Mouse (Mus musculus) intestine, embryonic 15.5 days (tissue): Measurements from ENCODE around the gene Tti1. TPM values are rescaled to one million over a fixed set of nuclear protein-coding genes. Genes with fewer than 3 reads are reported as not detected.
A peak's percentile ranks its signal among the peaks of the same experiment; 100 is the strongest.

Experiments
- ATAC-seq: fragments of 200-750 bp; cut with Nextera tagmentation; 2 replicates; pipeline ENCODE4 v1.8.0; 2017; ENCODE audit warnings: moderate TSS enrichment, moderate library complexity
- H3K27ac ChIP-seq: fragments of 300-500 bp; sonication (generic); 2 replicates; pipeline ENCODE4 v1.5.1; 2015; ENCODE audit warnings: mild to moderate bottlenecking, inconsistent platforms
- H3K27me3 ChIP-seq: fragments of 300-500 bp; sonication (generic); replicated peaks from 2 replicates; pipeline ENCODE4 v1.6.1; 2015; ENCODE audit warnings: inconsistent platforms
- H3K36me3 ChIP-seq: fragments of 300-500 bp; sonication (generic); 2 replicates; pipeline ENCODE4 v1.6.1; 2015; ENCODE audit warnings: inconsistent platforms
- H3K4me1 ChIP-seq: fragments of 300-500 bp; sonication (generic); replicated peaks from 2 replicates; pipeline ENCODE4 v1.6.1; 2015; ENCODE audit warnings: inconsistent platforms
- H3K4me2 ChIP-seq: fragments of 300-500 bp; sonication (generic); replicated peaks from 2 replicates; pipeline ENCODE4 v1.6.1; 2015; ENCODE audit warnings: mild to moderate bottlenecking, inconsistent platforms
- H3K4me3 ChIP-seq: fragments of 300-500 bp; sonication (generic); replicated peaks from 2 replicates; pipeline ENCODE4 v1.5.1; 2015; ENCODE audit warnings: inconsistent platforms
- H3K9ac ChIP-seq: fragments of 300-500 bp; sonication (generic); 2 replicates; pipeline ENCODE4 v1.6.1; 2015; ENCODE audit warnings: inconsistent platforms
- H3K9me3 ChIP-seq: fragments of 300-500 bp; sonication (generic); 2 replicates; pipeline ENCODE4 v1.6.1; 2016; ENCODE audit warnings: inconsistent platforms
- WGBS: fragments of 180-500 bp; shearing (Covaris S2); methylation state at CpG from one replicate; pipeline ENCODE4 v1.1.7; 2015; 5-methylcytosine and 5-hydroxymethylcytosine counted together
- polyA plus RNA-seq: library from polyadenylated mRNA; unstranded; fragments of >200 nt; fragmentation: Nextera tagmentation; extraction: Ambion mirVana; gene quantifications from 2 replicates; pipeline ENCODE4 v1.2.1, GENCODE M21; 2015

Gene Tti1
- polyA plus RNA-seq, 1 experiment from 2014 or later, result 20.8 TPM

DNA sequence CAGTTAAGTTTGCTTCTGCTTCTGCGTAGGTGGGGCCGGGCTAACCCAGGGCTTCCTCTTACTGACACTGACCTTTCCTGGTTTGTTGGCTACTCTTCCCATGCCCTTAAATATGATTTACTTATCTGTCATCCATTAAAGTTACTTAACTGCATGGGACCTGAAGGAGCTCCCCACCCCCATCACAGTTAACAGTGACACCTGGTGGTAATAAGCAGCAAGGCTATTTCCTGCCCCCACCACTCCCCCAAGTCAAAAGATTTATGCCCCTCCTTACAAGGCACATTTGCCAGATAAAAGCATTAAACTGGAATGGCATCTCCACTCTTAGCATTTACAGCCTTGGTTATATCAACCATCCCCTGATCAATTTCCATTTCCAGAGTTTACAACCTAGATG, 38.3 kb downstream of the Tti1 start:
- Histone ChIP-seq H3K4me1 (peaks cover 13% of the 10 kb centered on the region), H3K9me3 (no peaks in the 10 kb centered on the region), H3K9ac (no peak overlapping the region), H3K4me2 (no peak overlapping the region), H3K27ac (no peak overlapping the region), H3K4me3 (no peak overlapping the region), H3K27me3 (no peaks in the 10 kb centered on the region), H3K36me3 (peaks cover 10% of the 10 kb centered on the region; the same call in 1 of the 2 replicates)
- ATAC-seq, result no peak
- WGBS, result 67% methylated on average over 2 of the region's 2 CpGs

DNA sequence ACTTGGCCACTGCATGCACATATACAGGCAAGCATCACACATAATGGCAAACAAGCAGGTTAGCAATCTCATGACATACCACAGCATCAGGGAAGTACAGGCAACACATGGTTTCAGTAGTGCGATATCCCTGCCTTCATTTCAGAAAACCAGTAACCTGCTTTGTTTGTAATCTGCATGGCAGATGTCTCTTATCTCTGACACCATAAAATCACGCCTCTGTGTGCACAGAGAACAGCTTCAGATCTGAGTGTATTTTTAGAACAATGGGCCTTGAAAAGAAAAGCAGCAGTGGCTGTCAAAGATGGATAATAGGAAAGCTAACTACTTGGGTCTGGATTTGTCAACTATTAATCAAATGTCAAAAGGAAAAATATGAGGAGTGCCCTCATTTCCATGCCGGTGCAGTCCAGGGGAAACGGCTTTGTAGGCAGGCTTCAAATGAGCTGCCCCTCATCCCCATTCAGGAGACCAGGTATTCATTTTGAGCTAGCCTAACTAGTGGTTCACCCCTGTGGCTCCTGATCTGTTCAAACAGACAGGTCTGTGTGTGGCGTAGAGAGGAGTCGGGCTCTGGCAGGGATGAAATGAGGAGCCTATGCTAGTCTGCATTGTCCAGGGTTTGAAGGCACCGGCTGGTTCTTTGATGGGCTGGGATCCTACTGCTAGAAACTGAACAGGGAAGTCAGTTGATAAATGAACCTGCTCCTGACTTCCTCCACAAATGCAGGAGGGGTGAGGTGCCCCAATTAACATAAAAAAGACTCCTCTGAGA, 39.6 kb downstream of the Tti1 start:
- 56% methylated on average over 7 of the region's 7 CpGs for WGBS
- H3K4me3 ChIP-seq, result no peak overlapping the region
- H3K27me3 ChIP-seq, result no peaks in the 10 kb centered on the region
- ATAC-seq, result peak; percentile 67
- 0 out of 2 replicates have a peak, but pooled peaks cover 3% of the 10 kb centered on the region for H3K36me3 ChIP-seq
- no peak overlapping the region for H3K4me2 ChIP-seq
- H3K27ac ChIP-seq, result no peak overlapping the region
- H3K9me3 ChIP-seq, result no peaks in the 10 kb centered on the region
- no peak overlapping the region for H3K9ac ChIP-seq
- H3K4me1 ChIP-seq, result peaks cover 13% of the 10 kb centered on the region

DNA sequence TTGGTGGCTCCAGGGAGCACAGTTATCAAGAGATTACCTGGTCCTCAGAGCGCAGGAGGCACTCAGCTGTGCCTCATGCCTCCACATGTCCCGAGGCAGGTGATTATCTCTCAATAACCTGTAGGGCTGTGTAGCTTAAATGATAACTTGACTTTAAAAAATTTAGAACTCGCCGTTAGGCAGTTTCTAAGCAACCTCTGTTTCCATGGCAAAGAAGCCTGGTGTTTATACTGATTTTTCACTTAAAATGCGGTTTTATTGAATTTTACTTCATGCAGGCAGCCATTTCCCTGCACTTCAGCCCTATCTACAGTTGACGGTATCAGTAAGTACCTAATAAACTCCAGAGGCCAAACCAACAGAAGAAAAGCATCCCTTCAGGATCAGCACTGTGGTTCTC, 42.0 kb downstream of the Tti1 start:
- no peak for ATAC-seq
- WGBS, result 87% methylated on average over 6 of the region's 6 CpGs
- no peak overlapping the region for H3K4me3 ChIP-seq
- H3K27ac ChIP-seq, result no peak overlapping the region
- H3K9me3 ChIP-seq, result no peaks in the 10 kb centered on the region
- H3K36me3 ChIP-seq, result 0 out of 2 replicates have a peak, but pooled peaks cover 3% of the 10 kb centered on the region
- no peak overlapping the region for H3K4me2 ChIP-seq
- no peaks in the 10 kb centered on the region for H3K27me3 ChIP-seq
- peaks cover 13% of the 10 kb centered on the region for H3K4me1 ChIP-seq
- no peak overlapping the region for H3K9ac ChIP-seq

DNA sequence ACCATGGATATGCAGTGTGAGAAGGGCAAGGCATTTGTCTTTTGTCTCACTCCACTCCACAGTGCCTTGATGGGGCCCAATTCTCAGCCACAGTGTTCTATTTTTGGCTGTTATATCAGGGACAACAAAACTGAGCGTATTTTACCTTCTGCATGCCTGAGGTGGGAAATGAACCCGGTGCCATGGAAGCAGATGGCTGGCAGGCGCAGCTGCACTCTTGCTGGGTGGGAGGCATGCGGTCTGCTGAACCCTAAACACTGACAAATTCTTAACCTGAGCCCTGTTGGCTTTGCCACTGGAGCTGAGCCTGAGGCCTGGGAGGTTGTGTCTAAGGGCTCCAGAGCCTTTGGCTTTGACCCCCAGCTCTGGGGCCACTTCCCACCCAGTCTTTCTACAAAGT, 42.6 kb downstream of the Tti1 start:
- H3K36me3 ChIP-seq, result 0 out of 2 replicates have a peak, but pooled peaks cover 3% of the 10 kb centered on the region
- H3K4me3 ChIP-seq, result no peak overlapping the region
- no peaks in the 10 kb centered on the region for H3K9me3 ChIP-seq
- no peaks in the 10 kb centered on the region for H3K27me3 ChIP-seq
- ATAC-seq, result no peak
- no peak overlapping the region for H3K27ac ChIP-seq
- peaks cover 13% of the 10 kb centered on the region for H3K4me1 ChIP-seq
- no peak overlapping the region for H3K9ac ChIP-seq
- H3K4me2 ChIP-seq, result no peak overlapping the region
- 89% methylated on average over 4 of the region's 4 CpGs for WGBS

DNA sequence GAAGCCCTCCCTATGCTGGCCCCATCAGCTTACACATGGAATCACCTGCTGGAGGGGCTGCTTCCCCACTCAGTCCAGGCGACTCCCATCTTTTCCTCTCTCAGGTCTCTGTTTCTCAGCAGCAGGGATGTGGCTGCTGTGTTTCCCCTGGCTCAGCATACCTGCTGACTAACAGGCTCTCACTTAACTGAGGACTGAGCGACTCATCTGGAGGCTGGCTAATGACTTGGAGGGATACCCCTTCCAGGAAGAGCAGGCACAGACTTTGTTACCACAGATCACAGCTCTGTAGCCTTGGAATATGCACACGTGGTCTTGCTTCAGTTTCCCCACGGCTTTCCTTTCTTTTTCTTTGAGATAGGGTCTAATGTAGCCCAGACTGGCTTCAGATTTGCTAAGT, 45.0 kb downstream of the Tti1 start:
- no peak overlapping the region for H3K9ac ChIP-seq
- no peak overlapping the region for H3K4me2 ChIP-seq
- no peak overlapping the region for H3K27ac ChIP-seq
- ATAC-seq, result no peak
- H3K27me3 ChIP-seq, result no peaks in the 10 kb centered on the region
- H3K4me3 ChIP-seq, result no peak overlapping the region
- H3K9me3 ChIP-seq, result no peaks in the 10 kb centered on the region
- 87% methylated on average over 4 of the region's 4 CpGs for WGBS
- H3K36me3 ChIP-seq, result 0 out of 2 replicates have a peak, but pooled peaks cover 3% of the 10 kb centered on the region
- 0 out of 2 replicates have a peak, but pooled peaks cover 4% of the 10 kb centered on the region for H3K4me1 ChIP-seq

DNA sequence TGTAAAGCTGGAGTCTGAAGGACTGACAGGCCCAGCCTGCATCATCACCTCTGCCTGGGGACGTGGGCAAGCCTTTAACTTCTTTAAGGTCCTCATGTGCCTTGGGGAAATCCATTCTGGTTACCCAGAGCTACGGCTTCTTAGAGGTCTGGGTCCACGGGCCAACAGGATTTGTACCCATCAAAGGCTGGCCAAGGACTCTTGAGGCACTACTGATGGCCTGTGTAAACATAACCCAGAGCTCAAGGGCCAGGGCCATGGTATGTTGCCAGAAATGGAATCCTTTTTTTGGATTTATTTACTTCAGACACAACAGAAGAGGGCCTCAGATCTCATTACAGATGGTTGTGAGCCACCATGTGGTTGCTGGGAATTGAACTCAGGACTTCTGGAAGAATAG, 45.5 kb downstream of the Tti1 start:
- no peak overlapping the region for H3K4me2 ChIP-seq
- 80% methylated on average over 3 of the region's 3 CpGs for WGBS
- H3K9me3 ChIP-seq, result no peaks in the 10 kb centered on the region
- no peaks in the 10 kb centered on the region for H3K27me3 ChIP-seq
- H3K27ac ChIP-seq, result no peak overlapping the region
- ATAC-seq, result no peak
- H3K4me1 ChIP-seq, result no peaks in the 10 kb centered on the region
- no peak overlapping the region for H3K9ac ChIP-seq
- no peak overlapping the region for H3K4me3 ChIP-seq
- H3K36me3 ChIP-seq, result 0 out of 2 replicates have a peak, but pooled peaks cover 3% of the 10 kb centered on the region

DNA sequence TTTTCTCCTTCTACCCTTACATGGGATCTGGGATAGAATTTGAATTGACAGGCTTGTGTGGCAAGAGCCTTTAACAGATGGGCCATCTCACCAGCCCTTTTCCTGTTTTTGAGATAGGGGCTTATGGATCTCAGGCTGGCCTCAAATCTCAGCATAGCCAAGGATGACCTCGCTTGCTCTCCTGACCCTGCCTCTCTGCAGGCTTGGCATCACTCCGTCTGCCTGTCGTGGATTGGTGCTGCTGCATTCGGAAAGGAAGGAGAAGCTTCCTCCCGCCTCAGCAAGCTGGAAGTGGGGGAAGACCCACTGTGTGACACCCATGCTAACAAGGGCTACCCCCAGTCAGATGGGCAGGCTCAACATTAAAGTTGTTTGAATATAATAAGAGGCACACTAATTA, 49.0 kb downstream of the Tti1 start:
- Histone ChIP-seq H3K9me3 (no peaks in the 10 kb centered on the region), H3K27ac (no peak overlapping the region), H3K9ac (no peak overlapping the region), H3K27me3 (no peaks in the 10 kb centered on the region; the same call in 1 of the 2 replicates), H3K36me3 (no peaks in the 10 kb centered on the region), H3K4me1 (peaks cover 12% of the 10 kb centered on the region), H3K4me3 (no peak overlapping the region), H3K4me2 (no peak overlapping the region)
- 58% methylated on average over 5 of the region's 5 CpGs for WGBS
- no peak for ATAC-seq

DNA sequence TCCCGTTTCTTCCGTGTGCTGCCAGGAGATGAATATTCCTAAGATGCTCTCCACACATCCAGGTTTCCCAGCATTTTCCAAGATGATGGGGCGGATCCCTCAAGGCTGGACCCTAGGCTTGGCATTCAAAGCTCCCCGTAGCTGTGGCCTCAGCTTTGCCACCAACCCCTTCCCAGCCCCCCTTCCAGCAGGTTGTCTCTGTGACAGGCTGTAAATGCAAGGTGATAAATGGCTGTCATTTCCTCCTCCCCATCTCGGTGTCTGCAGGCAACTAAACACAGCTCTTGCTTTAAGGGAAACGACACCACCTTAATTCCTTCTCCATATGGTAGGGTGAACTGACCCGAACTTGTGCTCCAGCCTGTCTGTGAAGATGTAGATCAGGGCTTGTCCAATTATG, 52.6 kb downstream of the Tti1 start:
- no peak for ATAC-seq
- Histone ChIP-seq H3K4me1 (peaks cover 12% of the 10 kb centered on the region), H3K4me3 (no peak overlapping the region), H3K4me2 (0 out of 2 replicates have a peak overlapping the region, but pooled peaks have one; percentile 17), H3K36me3 (no peaks in the 10 kb centered on the region), H3K9me3 (no peaks in the 10 kb centered on the region), H3K9ac (no peak overlapping the region), H3K27me3 (no peaks in the 10 kb centered on the region; the same call in 1 of the 2 replicates), H3K27ac (no peak overlapping the region)
- WGBS, result 4% methylated on average over 7 of the region's 7 CpGs

DNA sequence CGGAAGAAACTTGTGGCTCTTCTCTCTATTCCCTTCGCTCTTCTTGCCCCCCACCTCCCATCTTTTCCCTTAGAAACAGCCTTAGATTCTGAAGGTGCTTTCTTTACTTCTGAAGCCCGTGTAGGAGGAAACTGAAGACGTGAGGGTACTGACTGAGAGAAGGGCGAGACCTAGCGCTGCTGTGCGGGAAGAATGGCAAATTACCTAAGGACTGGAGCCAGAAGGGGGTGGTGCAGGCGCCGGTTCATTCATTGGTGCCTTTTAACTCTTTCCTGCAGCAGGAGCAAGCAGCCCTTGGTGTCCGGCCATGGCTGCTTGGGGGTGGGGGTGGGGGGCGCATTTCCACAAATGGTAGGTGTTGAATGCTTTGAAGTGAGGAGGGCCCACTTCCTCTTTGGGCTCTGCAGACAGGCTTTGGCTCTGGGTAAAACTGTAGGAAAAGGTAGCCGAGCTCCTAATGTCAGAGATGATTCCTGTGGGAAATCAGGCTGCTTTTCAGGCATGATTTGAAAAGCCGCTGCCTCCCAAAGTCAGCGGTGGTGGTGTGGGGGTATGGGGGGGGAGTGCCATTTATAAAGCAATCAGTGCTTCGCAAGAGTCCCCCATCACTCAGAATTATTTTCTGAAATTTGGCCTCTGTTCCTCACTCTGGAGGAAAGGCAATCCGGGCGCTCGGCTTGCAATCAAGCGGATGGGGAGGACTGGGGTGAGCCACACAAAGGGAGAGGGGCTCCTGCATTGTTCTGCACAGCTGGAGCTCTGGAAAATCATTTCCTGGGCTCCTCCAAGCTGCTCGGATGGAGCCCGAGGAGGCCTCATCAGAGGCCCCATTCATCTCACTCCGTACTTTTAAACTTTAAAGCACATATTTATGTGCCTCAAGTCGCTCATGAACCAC, 53.4 kb downstream of the Tti1 start:
- Histone ChIP-seq H3K9ac (0 out of 2 replicates have a peak overlapping the region, but pooled peaks have one; percentile 8), H3K9me3 (no peaks in the 10 kb centered on the region), H3K27ac (no peak overlapping the region), H3K4me1 (peaks cover 12% of the 10 kb centered on the region), H3K4me2 (0 out of 2 replicates have a peak overlapping the region, but pooled peaks have one; percentile 17), H3K27me3 (no peaks in the 10 kb centered on the region; the same call in 1 of the 2 replicates), H3K36me3 (no peaks in the 10 kb centered on the region), H3K4me3 (no peak overlapping the region)
- 4% methylated on average over 23 of the region's 23 CpGs for WGBS
- ATAC-seq, result no peak

DNA sequence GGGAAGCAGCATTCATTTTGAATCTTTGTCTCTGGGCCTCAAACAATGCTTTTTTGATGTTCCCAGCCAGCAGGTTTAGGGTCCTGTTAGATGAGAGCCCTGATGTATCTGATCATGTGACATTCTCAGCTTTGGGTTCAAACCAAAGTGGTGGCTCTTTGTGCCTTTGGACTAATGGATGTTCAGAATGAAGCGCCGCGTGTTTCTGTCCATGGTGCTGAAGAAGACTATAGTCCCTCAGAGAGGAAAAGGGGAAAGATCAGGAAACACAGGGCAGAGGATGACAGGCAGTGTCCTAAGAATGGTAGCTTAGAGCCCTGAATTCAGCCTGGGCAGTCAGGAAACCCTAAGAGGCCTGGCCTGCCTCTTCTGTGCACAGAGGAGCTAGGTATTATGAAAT, 57.6 kb downstream of the Tti1 start:
- 0% methylated on average over 3 of the region's 3 CpGs for WGBS
- no peak for ATAC-seq

DNA sequence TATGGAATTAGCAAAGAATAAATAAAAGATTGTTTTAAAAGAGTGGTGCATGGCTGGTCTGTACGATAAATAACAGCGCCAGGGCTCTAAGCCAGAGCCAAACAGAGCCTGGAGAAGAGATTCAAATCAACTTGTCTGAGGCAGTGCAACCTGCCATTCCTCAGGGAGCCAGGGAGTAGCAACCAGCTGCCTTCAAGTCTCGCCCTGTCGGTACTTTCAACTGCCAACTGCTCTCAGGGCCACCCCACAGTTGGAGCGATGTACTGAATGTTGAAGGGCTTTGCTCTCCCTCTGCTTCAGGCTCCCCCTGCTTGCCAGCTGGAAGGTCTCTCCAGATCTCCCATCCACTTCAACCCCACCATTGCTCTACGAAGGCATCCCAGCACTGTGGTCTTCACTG, 58.1 kb downstream of the Tti1 start:
- no peak overlapping the region for H3K4me2 ChIP-seq
- ATAC-seq, result no peak
- H3K4me1 ChIP-seq, result peaks cover 7% of the 10 kb centered on the region
- no peaks in the 10 kb centered on the region for H3K27me3 ChIP-seq
- no peak overlapping the region for H3K4me3 ChIP-seq
- no peak overlapping the region for H3K27ac ChIP-seq
- H3K36me3 ChIP-seq, result no peaks in the 10 kb centered on the region
- H3K9ac ChIP-seq, result no peak overlapping the region
- no peaks in the 10 kb centered on the region for H3K9me3 ChIP-seq
- WGBS, result 53% methylated on average over 6 of the region's 6 CpGs

More for the DNA sequence above, 57.6 kb downstream of the Tti1 start:
- H3K4me2 ChIP-seq, result no peak overlapping the region
- H3K27me3 ChIP-seq, result no peaks in the 10 kb centered on the region; the same call in 1 of the 2 replicates
- no peaks in the 10 kb centered on the region for H3K36me3 ChIP-seq
- no peaks in the 10 kb centered on the region for H3K9me3 ChIP-seq
- H3K4me1 ChIP-seq, result peaks cover 11% of the 10 kb centered on the region
- H3K27ac ChIP-seq, result no peak overlapping the region
- H3K9ac ChIP-seq, result no peak overlapping the region
- H3K4me3 ChIP-seq, result no peak overlapping the region

DNA sequence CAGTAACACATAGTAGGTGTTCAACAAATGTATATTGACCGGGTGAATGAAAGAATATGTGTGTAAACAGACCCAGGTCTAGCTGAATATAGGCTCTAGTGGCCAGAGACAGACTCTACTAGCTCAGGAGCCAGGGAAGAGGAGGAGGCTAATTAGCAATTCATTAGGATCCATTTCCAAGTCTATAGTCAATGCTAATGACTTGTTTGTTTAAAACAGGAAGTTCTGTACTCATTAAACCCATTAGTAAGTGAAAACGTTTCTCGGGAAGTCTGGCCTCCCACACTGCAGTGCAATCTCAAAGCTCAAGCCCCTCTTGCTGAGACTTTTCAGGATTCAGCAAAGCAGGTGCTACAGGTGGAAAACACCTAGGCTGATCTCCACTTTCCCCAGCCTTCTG, 60.4 kb downstream of the Tti1 start:
- Histone ChIP-seq H3K36me3 (no peaks in the 10 kb centered on the region), H3K27ac (no peak overlapping the region), H3K27me3 (no peaks in the 10 kb centered on the region), H3K9ac (no peak overlapping the region), H3K9me3 (no peaks in the 10 kb centered on the region), H3K4me1 (no peaks in the 10 kb centered on the region), H3K4me3 (no peak overlapping the region), H3K4me2 (no peak overlapping the region)
- no peak for ATAC-seq
- 12% methylated on average over 3 of the region's 3 CpGs for WGBS
